Mouse (Mus musculus): Measurements from ENCODE around the gene Slc29a1.

DNA sequence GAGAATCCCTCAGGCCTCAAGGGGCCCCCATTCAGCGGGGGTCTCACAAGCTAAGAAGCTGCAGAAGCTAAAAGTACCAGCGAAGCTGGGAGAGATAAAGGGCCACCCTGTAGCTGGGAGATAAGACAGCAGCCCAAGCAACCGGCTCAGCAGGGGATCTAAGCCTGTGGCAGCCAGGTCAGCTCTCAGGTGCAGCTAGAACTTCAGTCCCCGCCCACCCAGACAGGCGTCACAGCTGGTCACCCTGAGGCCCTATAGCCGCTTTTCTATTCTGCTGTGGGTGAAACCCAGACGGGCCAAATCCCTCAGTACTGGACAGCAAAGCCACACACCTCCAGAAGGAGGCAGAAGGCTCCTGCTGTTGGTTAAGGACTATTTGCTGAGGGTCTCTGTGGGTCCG, 5.9 kb downstream of the Slc29a1 start:
- TF ChIP-seq CTCF (IDR thresholded peaks at IDR 0.05; ENCODE audit: borderline replicate concordance, extremely low read depth, insufficient read depth, insufficient read length) (no peak), POLR2A (IDR thresholded peaks at IDR 0.05; ENCODE audit: borderline replicate concordance, extremely low read depth, insufficient read depth, insufficient read length, poor library complexity, severe bottlenecking) (no peak)
